Mouse (Mus musculus) right cerebral cortex, postnatal 14 days (tissue): Measurements from ENCODE around the gene Tut1.
A peak's percentile ranks its signal among the peaks of the same experiment; 100 is the strongest.
"Not testable (repeated sequence)": the region's sequence is repeated elsewhere in the genome, so short reads cannot be mapped to it uniquely, and the experiment has no call there.

Source experiments
- DNase-seq: peaks from one replicate; pipeline ENCODE4 v3.0.0; 2022

Tut1 gene

GRCm38 (mm10) chr19:8943047-8943446 is 10.6 kb upstream of the Tut1 start:
- no peak for DNase-seq

- DNase-seq, result no peak
These were observed 9.6 kb upstream of the Tut1 start for GRCm38 (mm10) chr19:8944062-8944461.

- peak; percentile 62 for DNase-seq
These were observed 8.9 kb upstream of the Tut1 start for GRCm38 (mm10) chr19:8944750-8945149.

- no peak for DNase-seq
These were observed 8.4 kb upstream of the Tut1 start for GRCm38 (mm10) chr19:8945251-8945650.

- DNase-seq, result no peak
These were observed 6.7 kb upstream of the Tut1 start for GRCm38 (mm10) chr19:8946929-8947328.

DNA sequence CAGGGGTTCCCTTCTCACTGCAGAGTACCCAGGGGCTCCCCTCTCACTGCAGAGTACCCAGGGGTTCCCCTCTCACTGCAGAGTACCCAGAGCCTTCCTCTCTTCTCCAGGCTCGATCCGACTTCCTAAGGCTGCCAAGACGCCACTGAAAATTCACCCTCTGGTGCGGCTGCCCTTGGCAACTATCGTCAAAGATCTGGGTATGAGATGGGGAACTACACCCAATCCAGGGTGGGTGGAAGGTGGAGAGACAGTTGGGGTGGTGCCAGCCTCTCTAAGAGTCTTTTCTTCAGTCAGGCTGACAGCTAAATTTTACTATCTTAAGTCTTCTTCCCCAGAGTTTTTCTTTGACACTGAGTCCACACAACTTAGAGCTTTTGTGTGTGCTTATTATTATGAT is 3.5 kb upstream of the Tut1 start:
- no peak for DNase-seq

- DNase-seq, result no peak
These were observed 1.4 kb upstream of the Tut1 start for GRCm38 (mm10) chr19:8952241-8952640.

DNA sequence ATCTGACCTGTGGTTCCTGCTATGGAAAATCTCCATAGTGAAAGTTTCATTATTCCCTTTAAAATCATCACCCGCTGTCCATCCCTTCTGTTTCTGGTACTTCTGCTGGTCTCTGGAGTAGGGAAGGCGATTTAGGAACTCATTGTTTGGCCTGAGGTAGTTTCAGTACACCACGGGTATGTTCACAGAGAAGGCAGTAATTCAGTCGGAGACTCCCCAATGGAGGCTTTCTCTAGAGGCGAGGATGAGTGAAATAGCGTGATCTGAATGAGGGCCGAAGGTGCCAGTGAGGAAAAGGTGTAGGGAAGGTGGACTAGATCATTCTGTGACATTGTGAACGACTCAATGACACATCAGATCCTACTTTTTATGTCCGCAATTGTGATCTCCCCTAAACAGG is 524 bp downstream of the Tut1 start:
- no peak for DNase-seq

- no peak for DNase-seq
These were observed 8.6 kb downstream of the Tut1 start for GRCm38 (mm10) chr19:8962256-8962655.

DNA sequence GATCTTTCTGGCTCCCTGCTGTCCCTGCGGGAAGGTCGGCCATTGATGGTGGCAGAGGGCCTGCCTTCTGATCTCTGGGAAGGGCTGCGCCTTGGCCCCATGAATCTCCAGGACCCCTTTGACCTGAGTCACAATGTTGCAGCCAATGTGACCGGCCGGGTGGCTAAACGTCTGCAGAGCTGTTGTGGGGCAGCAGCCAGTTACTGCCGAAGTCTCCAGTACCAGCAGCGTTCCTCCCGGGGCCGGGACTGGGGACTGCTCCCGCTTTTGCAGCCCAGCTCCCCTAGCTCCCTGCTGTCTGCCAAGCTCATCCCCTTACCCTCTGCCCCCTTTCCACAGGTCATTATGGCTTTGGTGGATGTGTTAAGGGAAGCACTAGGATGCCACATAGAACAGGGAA is 11.4 kb downstream of the Tut1 start:
- DNase-seq, result no peak

GRCm38 (mm10) chr19:8965771-8966170 is 12.1 kb downstream of the Tut1 start:
- DNase-seq, result peak; percentile 30

- no peak for DNase-seq
These were observed 12.5 kb downstream of the Tut1 start for GRCm38 (mm10) chr19:8966198-8966589.

DNA sequence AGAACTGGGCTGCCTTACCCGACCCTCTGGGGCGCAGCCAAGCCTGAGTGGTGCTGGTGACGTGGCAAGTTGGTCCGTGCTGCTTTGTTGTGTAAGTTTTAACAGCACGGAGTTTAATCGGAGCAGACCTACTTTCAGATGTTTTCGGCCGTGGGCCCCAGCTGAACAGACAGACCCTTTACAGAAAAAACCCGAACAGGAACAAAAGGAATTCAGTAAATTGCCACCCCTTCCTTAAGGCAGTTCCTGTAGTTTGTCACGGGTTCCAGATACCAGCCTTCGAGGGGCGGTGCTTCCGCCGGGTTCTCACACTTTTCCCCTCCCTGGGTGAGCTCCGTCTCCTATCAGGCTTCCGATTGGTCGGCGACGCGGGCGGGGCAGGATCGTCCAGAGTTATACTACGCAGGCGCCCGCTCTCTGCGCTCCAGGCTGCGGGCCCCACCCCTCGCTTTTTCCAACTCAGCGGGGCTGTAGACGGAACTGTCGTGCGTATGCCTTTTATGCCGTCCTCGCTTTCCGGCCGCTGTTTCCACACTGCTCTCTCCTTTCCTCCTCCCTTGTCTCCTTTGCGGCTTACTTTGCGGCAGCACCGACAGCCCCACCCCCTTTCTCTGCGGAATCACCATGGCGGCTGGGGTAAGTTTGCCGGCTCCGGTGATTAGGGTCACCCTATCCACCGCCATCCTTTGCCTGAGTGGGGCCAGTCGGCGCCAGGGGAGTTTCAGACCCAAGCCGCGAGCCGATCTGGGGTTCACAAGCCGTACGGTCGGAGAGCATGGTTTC is 13.1 kb downstream of the Tut1 start, which contains the start of gene Eef1g:
Eef1g (plus strand) TSS at position 452 of the 783 bp plus-strand sequence.
- peak; percentile 99 for DNase-seq

- no peak for DNase-seq
These were observed 13.7 kb downstream of the Tut1 start for GRCm38 (mm10) chr19:8967373-8967743.

GRCm38 (mm10) chr19:8967893-8968292 is 14.2 kb downstream of the Tut1 start:
- DNase-seq, result no peak

GRCm38 (mm10) chr19:8972491-8972890 is 18.8 kb downstream of the Tut1 start:
- DNase-seq, result not testable (repeated sequence)

DNA sequence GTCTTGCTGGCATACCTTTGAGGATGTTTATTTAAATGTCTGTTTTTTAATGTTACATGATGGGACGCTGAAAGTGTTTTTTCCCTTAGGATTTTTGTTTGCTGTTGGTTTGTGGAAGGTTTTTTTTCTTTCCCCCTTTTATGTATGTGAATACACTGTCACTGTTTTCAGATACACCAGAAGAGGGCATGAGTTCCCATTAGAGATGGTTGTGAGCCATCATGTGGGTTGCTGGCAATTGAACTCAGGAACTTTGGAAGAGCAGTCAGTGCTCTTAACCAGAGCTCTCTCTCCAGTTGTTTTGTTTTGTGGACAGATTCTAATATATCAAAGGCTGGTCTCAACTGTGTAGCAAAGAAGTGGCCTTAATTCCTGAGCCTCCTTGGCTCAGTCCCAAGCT is 21.0 kb downstream of the Tut1 start:
- DNase-seq, result no peak

GRCm38 (mm10) chr19:8975491-8975890 is 21.8 kb downstream of the Tut1 start:
- DNase-seq, result no peak

DNA sequence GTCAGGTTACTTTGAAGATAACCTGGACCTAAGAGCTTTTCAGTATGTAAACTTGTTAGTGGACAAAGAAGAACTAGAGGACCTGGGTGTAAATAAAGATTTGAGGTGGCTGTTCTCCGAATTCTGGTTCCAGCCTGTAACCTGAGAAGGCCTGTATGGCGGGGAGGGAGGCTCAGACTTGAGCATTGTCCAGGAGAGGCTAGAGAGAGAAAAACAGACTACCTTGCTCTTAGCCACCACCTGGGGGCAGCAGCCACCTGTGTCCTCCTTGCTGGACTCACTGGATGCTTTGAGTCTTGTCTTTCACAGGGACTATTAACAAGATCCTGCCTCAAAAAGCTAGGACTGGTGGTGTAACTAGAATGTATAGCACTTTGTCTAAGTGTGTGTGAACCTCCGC is 22.9 kb downstream of the Tut1 start:
- no peak for DNase-seq

DNA sequence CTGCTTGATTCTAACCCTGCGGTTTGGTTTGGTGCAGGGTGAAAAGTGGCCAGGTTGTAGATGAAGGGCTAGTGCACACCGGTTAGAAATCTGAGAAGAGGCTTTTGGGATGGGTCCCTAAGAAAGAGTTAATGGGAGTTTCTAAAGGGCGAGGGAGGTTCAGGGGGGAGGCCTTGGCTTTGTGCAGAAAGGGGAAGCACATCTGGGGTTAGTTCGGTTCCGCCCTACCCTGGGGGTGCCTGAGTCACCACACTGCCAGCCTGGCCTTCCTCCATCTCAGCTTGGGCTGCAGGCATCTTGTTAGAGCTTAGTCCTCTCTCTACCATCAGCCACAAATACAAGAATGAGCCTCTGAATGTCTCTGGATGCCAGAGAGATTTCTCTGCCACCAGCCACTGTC is 27.1 kb downstream of the Tut1 start:
- no peak for DNase-seq

GRCm38 (mm10) chr19:8981450-8982168 is 28.0 kb downstream of the Tut1 start:
- no peak for DNase-seq

- no peak for DNase-seq
These were observed 28.9 kb downstream of the Tut1 start for GRCm38 (mm10) chr19:8982303-8983149.

DNA sequence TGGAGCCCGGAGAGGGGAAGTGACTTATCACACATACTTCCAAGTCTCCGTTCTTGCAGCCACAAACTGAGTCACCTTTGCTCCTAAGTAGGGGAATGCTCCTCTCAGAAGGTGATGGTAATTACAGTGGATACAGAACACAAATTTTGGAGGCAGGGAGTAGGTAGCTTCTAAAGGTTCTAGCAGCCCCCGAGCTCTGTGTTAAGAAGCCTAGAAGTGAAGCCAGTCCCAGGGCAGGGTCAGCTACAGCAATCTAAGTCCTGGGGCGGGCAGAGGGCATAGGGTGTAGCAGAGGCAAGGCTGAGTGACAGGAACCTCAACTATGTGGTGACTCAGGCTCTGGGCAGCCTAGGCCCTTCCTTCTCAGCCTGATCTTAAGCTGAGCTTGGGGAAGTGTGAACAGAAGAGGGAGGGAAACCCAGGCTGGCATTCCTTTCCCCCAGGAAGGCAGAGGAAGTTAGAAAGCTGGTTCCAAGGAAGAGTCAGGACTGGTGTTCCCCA is 29.6 kb downstream of the Tut1 start:
- no peak for DNase-seq
